Mouse (Mus musculus): ENCODE measurements at regions not wholly inside any gene's neighbourhood (a gene's known extent, or its start where the extent isn't known, plus 50 kb on each side); places are given as distances from the start of the nearest gene placed in this dataset.

- no peak for TF ChIP-seq CTCF (IDR thresholded peaks at IDR 0.05; ENCODE audit: low read depth)
- TF ChIP-seq EP300 (IDR thresholded peaks at IDR 0.05; ENCODE audit: low read depth): no peak
Measured at GRCm38 (mm10) chr10:74789987-74790386, 177.0 kb upstream of the Gnaz start.
